Mouse (Mus musculus) thymus, postnatal 25 days (tissue): Measurements from ENCODE around the gene Plekhg3.

Experiments used
- DNase-seq: peaks from one replicate; pipeline ENCODE4 v3.0.0; 2022

Gene Plekhg3

DNA sequence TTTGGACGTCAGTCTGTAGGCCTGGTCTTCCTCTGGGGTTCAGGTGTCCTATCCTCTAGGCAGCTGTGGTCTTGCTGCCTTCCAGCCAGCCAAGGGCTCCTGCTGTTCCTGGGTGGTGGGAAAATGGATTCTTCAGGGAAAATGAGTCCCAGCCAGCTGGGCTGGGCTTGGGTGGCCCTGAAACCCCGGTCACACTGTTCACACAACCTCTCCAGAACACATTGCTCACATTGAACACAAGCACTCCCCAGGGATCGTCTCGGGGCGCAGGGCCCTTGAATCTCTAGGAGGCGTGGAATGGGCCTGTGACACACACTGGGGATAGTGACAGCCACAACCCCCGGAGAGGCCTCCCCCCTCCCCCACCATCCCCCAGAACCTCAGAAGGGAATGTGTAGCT, 23.2 kb downstream of the Plekhg3 start:
- DNase-seq, result no peak

DNA sequence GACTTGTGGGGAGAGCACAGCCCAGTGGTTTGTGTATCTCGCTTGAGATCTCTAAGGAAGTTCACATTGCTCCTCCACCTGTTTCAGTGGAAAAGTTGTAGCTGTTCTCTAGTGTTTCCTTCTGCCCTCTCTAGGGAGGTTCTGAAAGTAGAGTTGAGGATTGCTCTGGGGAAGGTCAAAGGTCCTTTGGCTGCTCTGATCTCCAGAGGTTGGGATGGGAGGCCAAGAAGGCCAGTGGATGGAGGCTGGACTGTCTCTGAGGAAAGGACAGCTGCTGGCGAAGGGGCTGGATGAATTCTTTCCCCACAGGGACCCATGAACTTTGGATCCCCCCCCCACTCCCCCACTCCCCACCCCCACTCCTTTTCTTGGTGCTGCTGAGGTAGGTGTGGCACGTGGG, 23.7 kb downstream of the Plekhg3 start:
- no peak for DNase-seq

DNA sequence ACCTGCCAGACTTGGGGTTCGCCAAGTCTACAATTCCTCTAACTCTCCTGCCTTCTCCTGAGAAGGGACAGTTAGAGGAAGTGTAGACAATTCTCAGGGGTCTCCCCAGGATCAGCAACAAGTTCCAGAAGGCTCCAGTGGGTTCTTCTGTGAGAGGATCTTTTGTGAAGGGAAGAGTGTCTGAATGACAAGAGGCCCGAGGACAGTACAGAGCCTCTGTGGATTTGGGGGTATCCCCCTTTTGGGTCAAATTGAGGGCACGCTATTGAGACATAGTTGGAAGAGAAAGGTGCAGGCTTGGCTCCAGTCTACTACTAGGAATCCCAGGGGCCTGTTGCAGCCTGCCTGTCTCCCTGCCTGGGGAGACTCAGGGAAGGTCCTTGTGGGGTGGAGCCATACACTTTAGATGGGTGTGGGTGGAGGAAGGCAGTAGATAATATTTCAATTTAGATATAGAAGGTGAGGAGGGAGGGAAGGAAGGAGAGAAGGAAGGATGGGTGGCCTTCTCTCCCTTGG, 24.2 kb downstream of the Plekhg3 start:
- no peak for DNase-seq

DNA sequence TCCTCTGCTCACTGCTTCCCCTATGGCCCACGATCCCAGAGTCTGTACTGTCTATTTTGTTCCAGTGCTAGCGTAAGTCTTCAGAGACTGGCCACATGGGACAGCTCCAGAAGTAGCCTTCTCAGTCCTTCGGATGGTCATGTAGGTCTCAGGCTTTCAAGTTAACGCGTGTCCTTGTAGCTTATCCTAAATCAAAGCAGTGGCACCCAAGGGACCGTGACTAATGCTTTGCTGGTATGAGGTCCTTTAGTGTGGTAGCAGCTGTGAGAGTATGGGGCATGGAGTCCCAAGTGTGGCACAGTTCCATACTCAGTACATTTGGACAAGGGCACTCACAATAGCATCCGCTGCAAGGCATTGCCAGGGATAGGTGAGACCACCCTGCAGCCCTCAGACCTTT, 25.5 kb downstream of the Plekhg3 start:
- no peak for DNase-seq

DNA sequence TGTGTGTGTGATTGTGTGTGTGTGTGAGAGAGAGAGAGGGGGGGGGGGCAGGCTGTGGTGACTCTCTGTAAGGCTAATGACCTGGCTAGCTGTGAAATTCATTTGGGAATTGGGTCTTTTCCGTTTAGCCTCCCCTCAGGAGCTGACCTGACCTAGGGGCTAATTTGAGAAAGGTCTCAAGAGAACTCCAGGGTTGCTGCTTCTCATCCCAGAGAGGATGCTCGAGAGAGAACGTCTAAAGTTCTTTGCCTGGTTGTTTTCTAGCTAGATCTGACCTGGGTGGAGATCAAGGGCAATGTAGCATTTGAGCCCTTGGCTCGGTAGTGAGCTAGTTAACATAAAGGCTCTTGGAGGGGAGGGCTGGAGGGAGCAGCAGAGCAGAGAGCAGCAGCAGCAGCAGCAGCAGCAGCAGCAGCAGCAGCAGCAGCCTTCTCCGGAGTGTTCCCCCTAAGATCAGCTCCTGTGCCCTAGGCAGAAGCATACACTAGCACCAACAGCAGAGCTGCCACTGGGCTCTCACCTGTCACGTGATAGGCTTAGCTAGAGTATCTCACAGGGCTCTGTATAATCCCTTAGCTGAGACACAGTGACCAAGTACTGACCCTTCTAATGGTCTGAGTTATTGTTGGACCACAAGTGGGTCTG, 26.2 kb downstream of the Plekhg3 start:
- no peak for DNase-seq

DNA sequence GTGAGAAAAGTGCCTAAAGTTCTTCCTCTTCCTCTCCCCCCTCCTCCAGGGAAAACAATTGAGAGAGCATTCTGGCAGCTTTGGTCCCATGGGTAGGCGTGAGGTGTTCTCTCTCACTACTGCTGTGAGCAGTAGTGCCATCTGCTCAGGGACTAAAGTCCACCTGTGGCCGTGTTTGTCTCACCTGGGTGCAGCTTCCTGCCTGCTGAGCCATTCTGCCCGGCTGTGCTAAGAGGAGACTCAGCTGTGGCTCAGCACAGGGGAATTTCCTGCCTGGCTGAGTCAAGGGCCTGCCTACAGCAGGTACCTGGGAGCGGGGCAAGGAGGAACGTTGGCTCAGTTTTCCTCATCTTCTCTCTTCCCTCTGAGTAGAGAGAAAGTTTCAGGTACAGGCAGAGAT, 27.5 kb downstream of the Plekhg3 start:
- peak; percentile 18 for DNase-seq

DNA sequence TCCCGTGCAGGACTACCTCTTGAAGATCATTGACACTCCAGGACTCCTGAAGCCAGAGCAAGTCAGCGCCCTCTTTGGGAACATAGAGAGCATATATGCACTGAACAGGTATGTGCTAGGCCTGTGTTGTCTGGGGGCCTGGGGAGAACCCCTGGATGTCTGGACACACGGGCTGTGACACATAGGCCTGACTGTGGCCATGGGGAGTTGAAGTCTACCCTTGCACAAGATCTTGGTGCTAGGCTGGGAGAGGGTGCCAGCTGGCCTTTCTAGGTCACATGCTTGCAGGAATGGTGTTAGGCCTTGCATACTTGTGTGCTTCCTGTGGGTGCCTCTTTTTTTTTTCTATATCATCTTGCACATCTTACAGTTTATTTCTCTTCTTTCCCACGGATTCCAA, 31.5 kb downstream of the Plekhg3 start:
- DNase-seq, result no peak

DNA sequence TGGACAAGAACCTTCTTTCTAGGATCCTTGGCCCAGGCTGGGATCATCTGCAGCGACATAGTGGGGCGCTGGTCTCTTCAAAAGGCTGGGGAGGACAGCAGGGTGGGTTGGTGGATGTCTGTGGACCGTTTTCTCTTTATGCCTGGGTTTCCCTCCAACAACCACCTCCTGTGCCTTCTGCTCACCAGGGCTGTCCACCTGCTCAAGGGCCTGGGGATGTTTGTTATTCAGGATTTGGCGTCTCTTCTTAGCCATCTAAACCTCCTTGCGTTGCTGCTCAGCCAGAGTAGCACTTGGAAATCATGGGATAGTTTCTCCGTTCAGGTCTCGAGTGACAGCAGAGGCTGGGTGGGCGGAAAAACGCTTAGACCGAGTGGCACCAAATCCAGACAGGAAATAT, 35.6 kb downstream of the Plekhg3 start:
- no peak for DNase-seq

DNA sequence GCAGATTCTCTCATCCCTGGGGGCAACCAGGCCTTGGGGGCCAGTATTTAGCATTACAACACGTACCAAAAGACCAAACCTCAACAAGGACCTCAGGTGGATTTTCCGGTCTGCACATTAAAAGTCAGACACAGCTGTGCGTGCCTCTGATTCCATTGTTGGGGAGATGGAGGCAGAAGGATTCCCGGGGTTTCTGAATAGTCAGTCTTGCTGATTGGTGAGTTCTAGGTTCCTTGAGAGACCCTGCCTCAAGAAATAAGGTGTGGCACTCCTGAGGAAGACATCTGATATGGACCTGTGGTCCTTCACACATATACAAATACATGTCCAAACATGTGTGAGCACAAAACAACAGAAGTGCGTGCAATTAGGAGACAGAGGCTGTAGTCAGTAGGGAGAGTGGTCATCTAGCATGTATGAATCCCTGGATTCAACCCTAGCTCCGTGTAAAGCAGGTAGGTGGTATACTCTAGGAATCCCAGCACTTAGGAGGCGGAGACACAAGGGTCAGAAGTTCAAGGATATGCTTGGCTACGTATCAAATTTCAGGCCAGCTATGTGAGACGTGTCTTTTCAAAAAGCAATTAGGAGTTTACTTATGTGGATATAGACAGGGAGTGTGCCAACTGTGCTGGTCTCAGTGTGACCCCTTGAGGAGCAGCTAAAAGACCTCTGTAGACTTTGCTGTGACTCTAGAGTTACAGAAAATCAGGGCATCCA, 39.7 kb downstream of the Plekhg3 start:
- DNase-seq, result no peak

DNA sequence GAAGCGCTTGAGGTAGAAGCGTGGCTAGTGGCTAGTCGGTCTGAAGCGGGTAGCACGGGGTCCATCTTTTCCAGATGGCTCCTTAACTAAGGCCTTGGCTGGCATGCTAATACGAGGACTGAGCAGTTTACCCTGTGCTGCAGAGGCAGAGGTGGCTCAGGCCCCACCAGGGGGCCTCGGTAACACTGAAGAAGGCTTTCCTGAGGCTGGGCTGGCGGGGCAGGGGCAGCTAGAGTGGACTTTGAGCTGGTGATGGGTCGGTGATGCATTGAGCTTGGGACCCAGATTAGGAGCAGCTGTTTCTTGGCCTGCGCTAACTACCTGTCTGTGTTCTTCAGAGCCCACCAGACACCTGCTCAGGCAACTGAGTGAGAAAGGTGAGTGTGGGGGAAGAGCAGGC, 40.6 kb downstream of the Plekhg3 start:
- no peak for DNase-seq

DNA sequence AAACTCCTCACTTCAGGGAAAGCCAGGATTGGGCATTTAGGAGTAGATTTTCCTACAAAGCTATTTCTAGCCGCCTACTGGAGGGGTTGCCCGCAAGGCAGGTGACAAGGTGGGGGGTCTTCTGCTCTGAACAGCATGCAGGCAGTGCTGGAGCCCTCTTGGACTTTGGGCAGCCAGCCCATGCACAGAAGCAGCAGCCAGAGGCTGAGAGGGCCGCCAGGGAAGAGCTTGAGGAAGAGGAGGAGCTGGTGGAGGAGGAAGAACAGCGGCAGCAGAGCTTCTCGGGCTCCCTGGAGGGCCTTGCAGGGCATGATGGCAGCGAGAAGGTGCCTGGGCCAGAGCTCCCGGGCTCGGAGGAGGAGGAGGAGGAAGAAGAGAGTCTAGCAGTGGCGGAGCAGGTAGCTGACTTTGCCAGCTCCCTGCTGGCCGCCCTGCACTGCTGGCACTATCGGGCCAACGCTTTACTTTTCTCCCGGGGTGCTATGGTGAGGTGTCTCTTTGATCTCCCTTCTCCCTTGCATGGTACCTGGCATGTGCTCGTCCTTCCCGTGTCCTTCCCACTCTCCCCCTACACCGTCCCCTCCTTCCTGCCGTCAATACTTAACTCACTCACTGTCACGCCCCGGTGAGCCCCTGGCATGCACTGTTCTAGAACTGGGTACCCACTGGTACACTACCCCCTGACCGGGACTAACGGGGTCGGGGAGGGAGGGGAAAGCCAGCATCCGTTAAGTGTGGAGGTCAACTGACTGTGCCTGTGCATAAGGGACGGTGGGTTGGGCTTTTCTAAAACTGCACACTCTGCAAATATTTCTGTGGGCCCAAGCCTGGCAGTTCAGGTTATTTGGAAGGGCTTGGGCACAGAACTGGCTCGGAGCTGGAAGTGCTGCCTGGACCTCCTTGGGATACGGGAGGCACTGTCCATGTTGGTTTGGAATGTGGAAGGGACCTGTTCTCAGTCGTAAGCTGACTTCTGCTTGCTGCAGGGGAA, 41.9 kb downstream of the Plekhg3 start:
- no peak for DNase-seq

DNA sequence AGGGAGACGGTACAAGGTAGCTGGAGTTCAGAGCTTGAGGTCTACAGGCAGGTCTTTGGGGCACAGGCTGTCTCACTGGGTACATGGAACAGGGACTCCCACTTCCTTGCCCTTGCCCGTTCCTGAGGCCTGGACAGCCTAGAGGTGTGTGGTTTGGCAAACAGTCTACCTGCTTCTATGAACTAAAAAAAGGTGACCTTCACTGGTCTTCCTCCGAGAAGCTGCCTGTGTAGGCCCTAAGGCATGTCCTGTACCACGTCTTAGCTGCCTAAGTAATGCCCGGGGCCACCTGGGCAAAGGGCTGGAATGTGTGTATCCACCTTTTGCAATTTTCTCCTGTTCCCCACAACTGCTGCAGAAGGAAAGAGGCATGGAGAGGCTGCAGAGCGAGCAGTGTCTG, 42.7 kb downstream of the Plekhg3 start:
- DNase-seq, result no peak

DNA sequence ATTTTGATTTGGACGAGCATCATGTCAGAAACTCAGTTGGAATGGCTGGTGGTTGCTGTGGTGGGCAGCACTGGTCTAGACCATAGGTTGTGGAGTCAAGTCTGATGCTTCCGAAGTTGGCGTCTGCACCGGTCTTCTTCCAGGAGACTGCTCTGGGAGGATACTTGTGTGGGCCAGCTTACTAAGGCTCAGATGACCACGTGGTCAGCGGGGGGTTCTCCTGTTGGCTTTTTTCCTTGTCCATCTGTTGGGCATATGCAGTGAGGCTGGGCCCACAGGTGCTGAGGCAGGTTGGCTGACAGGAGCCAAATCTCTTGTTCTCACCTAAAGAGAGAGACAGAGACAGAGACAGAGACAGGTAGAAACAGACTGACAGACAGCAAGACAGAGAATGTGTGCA, 44.1 kb downstream of the Plekhg3 start:
- DNase-seq, result no peak

DNA sequence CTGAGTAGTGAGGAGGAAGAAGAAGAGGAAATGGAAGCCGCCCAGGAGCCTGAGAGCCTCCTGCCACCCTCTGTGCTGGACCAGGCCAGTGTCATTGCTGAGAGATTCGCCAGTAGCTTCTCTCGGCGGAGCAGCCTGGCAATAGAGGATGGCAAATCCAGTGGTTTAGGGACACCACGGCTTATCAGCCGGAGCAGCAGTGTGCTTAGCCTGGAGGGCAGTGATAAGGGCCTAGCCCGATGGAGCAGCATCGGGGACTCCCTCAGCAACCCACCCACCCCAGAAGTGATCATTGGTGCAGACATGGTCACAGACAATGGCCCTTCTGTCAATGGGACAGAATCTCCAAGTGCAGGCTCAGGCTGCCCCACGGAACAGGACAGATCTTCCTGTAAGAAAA, 45.4 kb downstream of the Plekhg3 start:
- no peak for DNase-seq

DNA sequence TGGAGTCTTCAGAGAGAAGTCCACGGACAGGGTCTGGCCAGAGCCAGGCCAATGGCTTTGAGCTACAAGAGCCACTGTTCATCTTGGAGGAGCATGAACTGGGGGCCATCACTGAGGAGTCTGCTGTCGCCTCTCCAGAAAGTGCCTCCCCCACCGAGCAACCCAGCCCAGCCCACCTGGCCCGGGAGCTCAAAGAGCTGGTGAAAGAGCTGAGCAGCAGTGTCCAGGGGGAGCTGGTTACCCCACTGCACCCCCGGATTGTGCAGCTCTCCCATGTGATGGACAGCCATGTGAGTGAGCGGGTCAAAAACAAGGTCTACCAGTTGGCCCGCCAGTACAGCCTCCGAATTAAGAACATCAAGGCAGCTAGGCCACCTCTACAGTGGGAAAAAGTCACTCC, 46.1 kb downstream of the Plekhg3 start:
- no peak for DNase-seq

DNA sequence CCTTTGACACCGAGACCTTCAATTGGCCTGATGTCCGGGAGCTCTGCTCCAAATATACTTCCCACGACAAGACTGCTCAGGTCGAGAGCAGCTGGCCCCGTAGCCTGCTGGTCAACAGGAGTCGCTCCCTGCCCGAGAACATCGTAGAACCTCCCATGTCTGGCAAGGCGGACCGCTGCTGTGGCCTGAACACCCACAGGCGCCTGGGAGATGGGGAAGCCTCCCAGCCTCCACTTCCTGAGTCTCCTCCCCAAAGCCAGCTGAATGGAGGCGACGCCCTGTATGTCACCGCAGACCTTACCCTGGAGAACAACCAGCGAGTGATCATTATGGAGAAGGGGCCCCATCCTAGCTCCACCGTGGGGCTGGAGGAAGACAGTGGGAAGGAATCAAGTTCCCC, 47.2 kb downstream of the Plekhg3 start:
- no peak for DNase-seq

DNA sequence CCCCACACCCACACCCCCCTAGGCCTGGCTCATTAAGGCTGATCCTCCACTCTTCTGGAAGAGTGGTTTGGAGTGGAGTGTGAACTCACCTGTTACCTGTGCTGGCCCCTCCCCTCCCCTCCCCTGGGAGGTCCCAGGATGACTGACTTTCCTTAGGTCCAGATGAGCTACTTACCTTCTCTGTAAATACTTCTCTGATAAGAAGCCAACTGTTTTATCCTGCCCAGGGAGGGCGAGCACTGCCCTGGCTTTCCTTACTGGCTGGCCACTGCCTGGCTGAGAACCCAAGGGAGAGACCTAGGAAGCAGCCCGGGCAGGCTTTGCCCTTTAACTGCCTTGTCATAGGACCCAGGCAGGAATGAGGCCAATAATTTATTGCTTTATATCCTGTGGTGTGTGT, 47.8 kb downstream of the Plekhg3 start:
- no peak for DNase-seq

DNA sequence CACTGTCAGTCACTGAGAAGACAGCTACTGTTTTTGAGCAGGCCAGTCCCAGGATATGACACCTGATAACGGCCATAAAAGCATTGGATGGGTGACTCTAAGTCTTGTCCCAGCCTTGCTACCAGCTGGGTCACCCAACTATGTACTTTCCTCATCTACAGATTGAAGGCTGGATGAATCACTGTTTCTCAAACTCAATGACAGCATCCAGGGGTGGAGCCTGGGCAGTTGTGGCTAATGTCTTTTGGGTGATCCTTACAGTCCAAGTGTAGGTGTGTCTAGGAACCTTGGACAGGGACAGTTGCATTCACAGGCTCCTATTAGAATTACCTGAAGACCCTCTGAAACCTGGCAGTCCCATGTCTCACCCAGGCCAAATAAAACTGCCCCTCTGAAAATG, 49.1 kb downstream of the Plekhg3 start:
- no peak for DNase-seq

DNA sequence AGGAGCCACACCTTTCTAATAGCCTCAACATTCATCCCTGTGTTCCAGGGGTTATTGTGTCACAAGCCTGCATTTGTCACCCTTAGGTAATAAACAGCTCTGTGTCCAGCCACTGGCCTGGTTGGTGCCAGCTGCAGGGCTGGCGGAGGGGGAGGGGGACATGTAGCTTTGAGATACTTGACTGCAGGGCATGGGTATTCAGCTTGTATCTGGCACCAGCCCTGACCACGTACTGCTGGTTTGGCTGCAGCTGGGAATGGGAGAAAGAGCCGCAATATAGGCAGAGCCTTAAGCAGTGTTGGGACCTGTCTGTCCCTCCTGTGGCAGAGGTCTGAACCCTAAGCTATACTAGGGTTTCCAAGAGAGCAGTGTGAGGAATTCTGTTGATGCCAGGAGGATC, 51.4 kb downstream of the Plekhg3 start:
- no peak for DNase-seq

DNA sequence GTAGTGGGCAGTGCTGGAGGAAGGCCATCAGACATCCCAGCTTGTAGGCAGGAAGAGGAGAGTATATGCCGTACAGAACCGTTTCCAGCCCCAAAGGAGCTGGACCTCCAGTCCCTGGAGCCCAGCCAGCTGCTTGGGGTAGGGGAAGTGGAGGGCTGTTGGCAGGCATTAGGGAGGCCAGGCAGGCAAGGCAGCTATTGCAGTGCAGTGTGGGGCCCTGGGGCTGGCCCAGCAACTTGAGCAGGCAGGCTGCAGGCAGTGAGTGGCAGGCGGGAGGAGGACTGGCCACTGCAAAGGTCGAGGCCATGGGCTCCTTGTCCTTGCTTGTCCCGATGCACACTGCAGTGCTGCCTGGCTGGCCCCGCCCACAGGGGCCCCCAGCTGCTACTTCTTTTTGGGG, 52.1 kb downstream of the Plekhg3 start:
- no peak for DNase-seq

DNA sequence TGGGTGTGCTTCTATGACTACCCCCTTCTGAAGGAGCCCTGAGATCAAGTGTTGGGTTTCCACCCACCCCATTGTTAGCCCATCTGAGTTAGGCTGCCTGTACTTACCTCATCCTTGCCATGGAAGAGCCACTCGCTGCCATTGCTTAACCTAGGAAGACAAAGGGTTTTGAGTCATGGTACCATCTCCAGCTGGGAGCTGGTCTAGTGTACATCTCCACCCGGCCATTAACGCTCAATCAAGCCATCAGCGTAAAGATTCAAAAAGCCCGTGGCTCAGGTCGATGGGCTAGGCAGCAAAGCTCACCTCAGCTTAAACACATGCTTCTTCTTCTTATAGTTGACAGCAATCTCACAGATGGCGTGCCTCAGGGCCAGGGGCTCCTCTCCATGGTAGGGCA, 52.8 kb downstream of the Plekhg3 start:
- no peak for DNase-seq

DNA sequence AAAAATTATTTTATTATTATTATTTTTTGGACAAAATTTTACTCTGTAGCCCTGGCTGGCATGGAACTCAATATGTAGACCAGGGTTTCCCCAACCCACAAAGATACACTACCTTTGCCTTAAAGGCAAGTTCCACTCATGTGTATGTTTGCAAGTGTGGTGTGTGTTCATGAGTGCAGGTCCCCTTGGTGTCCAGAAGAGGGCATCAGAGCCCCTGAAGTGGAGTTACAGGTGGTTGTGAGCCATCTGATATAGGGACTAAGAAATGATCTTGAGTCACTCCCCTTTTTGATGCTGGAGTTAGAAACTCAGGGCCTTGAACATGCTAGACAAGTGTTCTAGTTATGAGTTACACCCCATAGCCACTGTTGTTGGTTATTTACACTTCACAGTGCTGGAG, 54.3 kb downstream of the Plekhg3 start:
- DNase-seq, result no peak

DNA sequence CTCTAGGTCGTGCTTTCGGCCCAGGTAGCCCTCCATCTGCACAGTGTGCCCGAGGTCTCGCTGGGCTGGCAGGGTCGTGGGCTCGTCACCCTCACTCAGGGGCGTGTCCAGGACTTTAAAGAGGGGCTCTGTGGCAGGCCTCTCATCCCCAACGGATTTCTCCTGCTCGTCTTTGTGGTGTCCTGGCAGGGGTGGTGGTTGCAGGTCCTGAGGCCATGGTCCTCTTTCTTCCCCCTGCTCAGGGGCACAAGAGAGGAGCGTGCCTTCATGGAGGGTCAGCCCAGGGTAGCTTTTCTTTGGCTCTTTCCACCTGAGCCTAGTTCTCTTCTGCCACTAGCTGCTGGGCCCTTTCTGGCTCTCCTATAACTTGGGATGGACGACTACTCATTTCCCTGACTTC, 56.7 kb downstream of the Plekhg3 start:
- no peak for DNase-seq

DNA sequence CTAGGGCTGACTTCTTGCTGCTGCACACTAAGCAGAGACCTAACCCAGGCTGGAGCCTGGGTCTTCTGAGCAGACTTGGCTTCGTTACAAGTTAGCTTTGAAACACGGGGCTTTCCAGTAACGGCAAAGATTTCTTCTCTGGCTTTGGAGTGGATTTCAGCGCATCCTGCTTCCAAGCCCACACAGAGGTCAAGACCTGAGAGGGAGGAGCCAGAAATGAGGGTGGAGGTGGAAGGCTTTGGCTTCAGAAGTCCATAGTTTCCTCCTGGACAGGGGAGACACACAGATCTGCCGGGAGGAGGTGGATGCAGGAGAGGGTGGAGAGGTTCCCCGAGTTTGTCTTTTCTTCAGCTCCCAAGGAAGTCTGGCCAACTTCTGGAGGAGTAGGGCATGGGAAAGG, 58.8 kb downstream of the Plekhg3 start:
- no peak for DNase-seq
